Mouse (Mus musculus) kidney, adult 2 months (tissue): ENCODE results near the gene Frrs1l.

Source experiments
- CTCF ChIP-seq: fragments of 200-500 bp; conservative IDR thresholded peaks from 2 replicates; pipeline ENCODE4 v1.5.1; 2011; ENCODE audit warnings: low read depth, mild to moderate bottlenecking, control low read depth, low read length, moderate library complexity, mixed read lengths; ENCODE audit not compliant: insufficient read depth, insufficient read length
- POLR2A ChIP-seq: fragments of 200-500 bp; IDR thresholded peaks from one replicate; pipeline ENCODE4 v1.6.1; 2011; ENCODE audit warnings: low read depth, low read length, control low read depth

- TF ChIP-seq CTCF (no peak), POLR2A (no peak)
These were observed 28.8 kb downstream of the Frrs1l start for GRCm38 (mm10) chr4:56961320-56961925.
